Comparison of ENCODE assay signal across 16 mouse cellular contexts in the genomic region with DNA sequence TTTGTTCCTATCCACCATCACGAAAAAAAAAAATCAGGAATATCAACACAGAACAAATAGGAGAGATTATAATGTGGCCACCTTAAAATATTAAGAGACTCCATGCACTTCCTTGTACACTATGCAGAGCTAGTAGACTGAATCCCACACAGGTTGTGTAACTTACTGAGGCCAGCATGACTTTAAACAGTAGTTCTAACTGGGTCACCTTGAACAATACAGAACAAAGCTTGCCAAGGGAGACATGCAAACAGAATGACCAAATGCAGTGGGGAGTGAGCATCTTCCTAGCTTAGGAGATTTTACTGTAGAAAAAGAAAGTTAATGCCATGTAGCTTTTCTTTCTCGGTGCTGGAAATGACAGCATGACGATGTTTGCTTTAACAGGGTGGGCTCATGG. TPM values are rescaled to one million over a fixed set of nuclear protein-coding genes. Genes with fewer than 3 reads are reported as not detected.
A peak's percentile ranks its signal among the peaks of the same experiment; 100 is the strongest.
DNase-seq lines count a peak whose midpoint lies in the region; ATAC-seq and TF ChIP-seq lines count a peak whose summit lies in the region.
"Had no signal": no experiment of that assay in that cellular context is flagged by ENCODE, and none has a peak within 500 bp of the region (broad histone marks: within the 10 kb centered on the region; RNA-seq: fewer than 3 reads in every experiment).

No protein-coding gene starts in this region.

- DNase-seq in heart, adult 8-10 months (ENCODE audit: low spot score): no peak
- no peak for DNase-seq in kidney, postnatal 0 days (ENCODE audit: low spot score)
- no peak for DNase-seq in kidney, postnatal 25 days
- no peak for DNase-seq in embryonic facial prominence, embryonic 10.5 days (ENCODE audit: low spot score)
- DNase-seq in ovary, postnatal 36 days (ENCODE audit: low spot score): no peak
- DNase-seq: adrenal gland, adult 8-10 months; cerebellum, adult 11 months; lung, postnatal 36 days; right cerebral cortex, adult 18-20 months; thymus, postnatal 36 days had no signal

- H3K9ac ChIP-seq in heart, embryonic 13.5 days: no peak overlapping the region
- H3K9ac ChIP-seq in kidney, postnatal 0 days (ENCODE audit: low read depth, low read length): 0 out of 2 replicates have a peak overlapping the region, but pooled peaks have one; percentile 3
- H3K9ac ChIP-seq in midbrain, embryonic 15.5 days: no peak overlapping the region

- H3K4me2 ChIP-seq in heart, embryonic 13.5 days: no peak overlapping the region
- H3K4me2 ChIP-seq in kidney, postnatal 0 days (ENCODE audit: low read length): no peak overlapping the region
- H3K4me2 ChIP-seq in midbrain, embryonic 15.5 days: no peak overlapping the region

- 72% methylated on average over 3 of the region's 3 CpGs for WGBS in heart, embryonic 13.5 days
- 44% methylated on average over 3 of the region's 3 CpGs for WGBS in kidney, postnatal 0 days
- WGBS in embryonic facial prominence, embryonic 10.5 days: 86% methylated on average over 3 of the region's 3 CpGs
- 71% methylated on average over 3 of the region's 3 CpGs for WGBS in midbrain, embryonic 15.5 days

- no peak for ATAC-seq in heart, embryonic 13.5 days (ENCODE audit: extremely low read depth, insufficient number of reproducible peaks, low FRiP score, low TSS enrichment)
- ATAC-seq in kidney, postnatal 0 days (replicated peaks; ENCODE audit: low FRiP score, low read depth): no peak
- no peak for ATAC-seq in midbrain, embryonic 15.5 days (replicated peaks)
- ATAC-seq in erythroblast, adult 5-6 weeks (replicated peaks; ENCODE audit: low FRiP score, poor library complexity, severe bottlenecking): no peak
- ATAC-seq: CD4-positive, CD25-positive, alpha-beta regulatory T cell, adult 4 months; Patski had no signal

- H3K27me3 ChIP-seq in heart, embryonic 13.5 days (replicated peaks): no peaks in the 10 kb centered on the region
- H3K27me3 ChIP-seq in kidney, postnatal 0 days (ENCODE audit: insufficient read depth, low read length): no peaks in the 10 kb centered on the region
- no peaks in the 10 kb centered on the region for H3K27me3 ChIP-seq in embryonic facial prominence, embryonic 10.5 days (replicated peaks; ENCODE audit: low read depth, poor library complexity, severe bottlenecking)
- H3K27me3 ChIP-seq in midbrain, embryonic 15.5 days (replicated peaks): no peaks in the 10 kb centered on the region
- H3K27me3 ChIP-seq: Patski had no signal

- peaks cover 37% of the 10 kb centered on the region for H3K4me1 ChIP-seq in heart, embryonic 13.5 days
- peaks cover 7% of the 10 kb centered on the region; the same call in 1 of the 2 replicates for H3K4me1 ChIP-seq in kidney, postnatal 0 days (replicated peaks; ENCODE audit: insufficient read depth, low read length)
- H3K4me1 ChIP-seq in embryonic facial prominence, embryonic 10.5 days: peaks cover 46% of the 10 kb centered on the region
- H3K4me1 ChIP-seq in midbrain, embryonic 15.5 days: peaks cover 51% of the 10 kb centered on the region

- no peaks in the 10 kb centered on the region for H3K36me3 ChIP-seq in heart, embryonic 13.5 days
- H3K36me3 ChIP-seq in kidney, postnatal 0 days (ENCODE audit: insufficient read depth, low read length): no peaks in the 10 kb centered on the region
- H3K36me3 ChIP-seq in embryonic facial prominence, embryonic 10.5 days (replicated peaks): no peaks in the 10 kb centered on the region
- H3K36me3 ChIP-seq in midbrain, embryonic 15.5 days (replicated peaks): no peaks in the 10 kb centered on the region

- H3K4me3 ChIP-seq in heart, embryonic 13.5 days: no peak overlapping the region
- no peak overlapping the region for H3K4me3 ChIP-seq in kidney, postnatal 0 days (replicated peaks; ENCODE audit: low read depth, low read length)
- no peak overlapping the region for H3K4me3 ChIP-seq in embryonic facial prominence, embryonic 10.5 days
- no peak overlapping the region for H3K4me3 ChIP-seq in midbrain, embryonic 15.5 days
- H3K4me3 ChIP-seq: myocyte had no signal

- peak overlapping the region; percentile 39; the same call in 1 of the 2 replicates for H3K27ac ChIP-seq in heart, embryonic 13.5 days (replicated peaks)
- H3K27ac ChIP-seq in kidney, postnatal 0 days: peak overlapping the region; percentile 57
- 0 out of 2 replicates have a peak overlapping the region, but pooled peaks have one; percentile 15 for H3K27ac ChIP-seq in embryonic facial prominence, embryonic 10.5 days (replicated peaks)
- peak overlapping the region; percentile 84 for H3K27ac ChIP-seq in midbrain, embryonic 15.5 days

- no peak for TF ChIP-seq CTCF in kidney, postnatal 0 days (IDR thresholded peaks at IDR 0.05; ENCODE audit: low read depth)

- H3K9me3 ChIP-seq in heart, embryonic 13.5 days: no peaks in the 10 kb centered on the region
- no peaks in the 10 kb centered on the region for H3K9me3 ChIP-seq in kidney, postnatal 0 days (replicated peaks; ENCODE audit: low read length)
- no peaks in the 10 kb centered on the region for H3K9me3 ChIP-seq in embryonic facial prominence, embryonic 10.5 days
- H3K9me3 ChIP-seq in midbrain, embryonic 15.5 days: no peaks in the 10 kb centered on the region

RNA-seq across cellular contexts. Expression of gene Tom1l2, which starts 52.4 kb away (rescaled TPM):
- polyA plus RNA-seq in heart, embryonic 13.5 days (2015; fragmentation: Nextera tagmentation; extraction: Ambion mirVana): 27.5 and 28.7 TPM in 2 replicates
- 100 to 1,000 TPM; 121 to 134 (median 127) TPM for total RNA-seq in heart, adult 8-10 months (2022)
- polyA plus RNA-seq in kidney, postnatal 0 days (2015; fragmentation: Nextera tagmentation; extraction: Ambion mirVana): 27.9 and 29.9 TPM in 2 replicates
- polyA plus RNA-seq in embryonic facial prominence, embryonic 10.5 days (2016; fragmentation: Nextera tagmentation; extraction: Ambion mirVana): 20.4 and 21.0 TPM in 2 replicates
- 72.6 and 73.3 TPM in 2 replicates for polyA plus RNA-seq in midbrain, embryonic 15.5 days (2015; fragmentation: Nextera tagmentation; extraction: Ambion mirVana)
- 2.7 and 4.8 TPM in 2 replicates for total RNA-seq in erythroblast, adult 5-6 weeks (2015; ENCODE audit: low replicate concordance)
- 2.0 and 9.2 TPM in 2 replicates for total RNA-seq in erythroblast, adult 5-6 weeks (2017; ENCODE audit: low replicate concordance)

RNA-seq across cellular contexts. Expression of gene Drc3, which starts 52.8 kb away (rescaled TPM):
- 2.4 TPM in 2 replicates for polyA plus RNA-seq in heart, embryonic 13.5 days (2015; fragmentation: Nextera tagmentation; extraction: Ambion mirVana)
- total RNA-seq in heart, adult 8-10 months (2022): 1 to 10 TPM; 2.3 to 3.4 (median 2.7) TPM
- 2.1 and 2.2 TPM in 2 replicates for polyA plus RNA-seq in kidney, postnatal 0 days (2015; fragmentation: Nextera tagmentation; extraction: Ambion mirVana)
- 1.2 and 1.6 TPM in 2 replicates for polyA plus RNA-seq in embryonic facial prominence, embryonic 10.5 days (2016; fragmentation: Nextera tagmentation; extraction: Ambion mirVana)
- polyA plus RNA-seq in midbrain, embryonic 15.5 days (2015; fragmentation: Nextera tagmentation; extraction: Ambion mirVana): 6.1 and 6.3 TPM in 2 replicates
- total RNA-seq in erythroblast, adult 5-6 weeks (2015; ENCODE audit: low replicate concordance): 1.3 TPM in 1 of 2 replicates, not detected in the other
- total RNA-seq in erythroblast, adult 5-6 weeks (2017; ENCODE audit: low replicate concordance): not detected in 2 replicates

Comparison
In these comparisons a context has a peak if more than half of its experiments do, and no peak if none do; other contexts are left out.
1. H3K27ac ChIP-seq: peak in every context shown above with its lines; median percentile 84 in midbrain, embryonic 15.5 days; 57 in kidney, postnatal 0 days; 39 in heart, embryonic 13.5 days; 15 in embryonic facial prominence, embryonic 10.5 days.